Mouse (Mus musculus) adrenal gland, adult 8-10 months (tissue): ENCODE data around the gene Pla2g2d. TPM values are rescaled to one million over a fixed set of nuclear protein-coding genes. Genes with fewer than 3 reads are reported as not detected.
"Not testable (repeated sequence)": the region's sequence is repeated elsewhere in the genome, so short reads cannot be mapped to it uniquely, and the experiment has no call there.

Source experiments
- DNase-seq: peaks from one replicate; pipeline ENCODE4 v3.0.0; 2022
- total RNA-seq, 4 experiments: library from RNA; stranded (reverse); gene quantifications; 2 replicates each; pipeline ENCODE4 v1.2.4; 2022

The Pla2g2d gene
- total RNA-seq, 4 experiments from 2014 or later: 1.8 to 4.1 (median 2.8) TPM

DNA sequence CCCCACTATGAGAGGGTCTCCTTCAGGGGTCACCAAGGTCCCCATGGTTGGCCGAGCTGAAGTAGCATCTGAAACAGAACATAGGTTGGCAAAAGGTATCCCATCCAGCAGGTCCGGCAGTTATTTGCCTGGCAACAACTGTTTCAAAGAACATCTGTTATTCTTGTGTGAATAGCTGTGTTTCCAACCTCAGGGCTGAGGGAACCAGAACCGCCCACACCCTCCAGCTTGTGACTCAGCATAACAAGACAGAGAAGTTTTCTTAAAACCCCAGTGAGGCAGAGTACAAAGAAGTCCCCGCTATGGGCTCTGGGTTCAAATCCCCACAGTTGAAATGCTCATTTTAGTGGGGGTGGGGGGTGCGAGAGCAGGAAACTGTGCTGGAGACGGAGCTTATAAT is 6.6 kb downstream of the Pla2g2d start:
- DNase-seq: no peak

DNA sequence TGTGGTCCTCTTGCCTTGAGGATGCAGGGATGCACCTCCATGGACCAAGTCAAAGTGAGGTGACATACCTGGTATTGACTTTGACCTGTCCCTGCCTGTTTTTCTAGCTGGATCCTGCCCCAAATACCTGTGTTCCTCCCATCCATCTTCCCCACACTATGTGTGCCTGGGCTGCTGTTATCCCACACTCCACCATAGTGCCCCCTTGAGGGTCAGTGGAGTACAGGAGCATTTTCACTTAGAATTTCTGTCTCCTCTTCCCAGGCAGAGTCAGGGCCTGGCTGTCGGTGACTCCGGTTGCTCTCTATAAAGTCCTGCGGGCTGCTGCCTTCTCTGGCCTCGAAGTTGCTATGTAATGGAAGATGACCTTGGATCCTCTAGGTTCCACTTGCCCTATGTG is 10.2 kb downstream of the Pla2g2d start:
- no peak for DNase-seq

DNA sequence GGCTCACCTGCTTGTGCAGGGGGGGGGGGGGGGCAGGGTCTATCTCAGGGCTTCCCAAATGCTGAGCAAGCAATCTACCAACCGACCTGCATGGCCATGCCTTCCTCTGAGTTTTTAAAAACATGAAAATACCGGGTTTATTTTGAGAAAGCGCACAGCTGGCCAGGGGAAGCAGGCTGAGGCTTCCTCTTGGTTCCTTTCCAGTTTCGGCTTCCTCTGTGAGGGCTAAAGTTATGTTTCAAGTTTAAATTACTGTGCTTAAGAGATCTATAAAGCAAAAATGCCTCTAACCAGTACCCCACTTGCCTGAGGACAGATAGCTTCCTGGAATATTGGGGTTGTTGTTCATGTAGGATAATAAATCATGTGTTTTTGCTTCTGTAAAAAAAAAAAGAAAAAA is 10.6 kb downstream of the Pla2g2d start:
- no peak for DNase-seq

DNA sequence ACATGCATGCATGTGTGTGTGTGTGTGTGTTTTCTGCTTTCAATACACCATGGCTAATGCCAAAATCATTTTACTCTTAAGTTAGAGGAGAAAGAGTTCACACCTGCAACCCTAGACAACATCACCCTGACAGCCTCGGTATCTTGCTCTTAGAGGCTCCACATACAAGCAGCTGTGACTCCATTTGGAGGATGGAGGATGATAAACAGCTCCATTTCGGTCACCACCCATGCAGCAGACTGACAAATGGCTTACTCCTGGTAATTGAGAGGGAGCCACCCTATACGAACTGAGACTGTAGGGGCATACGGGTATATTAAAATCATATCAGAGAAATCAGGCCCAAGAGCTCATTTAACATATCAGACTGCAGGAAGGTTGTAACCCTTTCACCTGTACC is 12.8 kb downstream of the Pla2g2d start:
- DNase-seq: no peak

DNA sequence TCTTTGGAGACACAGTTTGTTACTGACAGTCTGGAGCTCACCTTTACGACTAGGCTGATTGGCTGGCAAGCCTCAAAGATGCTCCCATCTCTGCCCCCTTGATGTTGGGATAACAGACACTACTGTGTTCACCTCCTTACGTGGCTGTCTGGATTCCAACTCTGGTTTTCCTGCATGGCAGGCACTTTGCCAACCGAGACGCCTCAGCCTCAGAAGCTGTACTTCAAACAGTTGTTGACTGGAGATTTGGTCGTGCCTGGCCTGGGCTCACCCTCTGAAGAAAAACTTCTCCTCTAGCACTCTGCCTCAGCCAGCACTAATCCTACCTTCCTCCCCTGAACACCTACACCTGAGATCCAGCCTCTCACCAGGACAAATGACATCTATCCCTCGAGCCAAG is 15.9 kb downstream of the Pla2g2d start:
- no peak for DNase-seq

DNA sequence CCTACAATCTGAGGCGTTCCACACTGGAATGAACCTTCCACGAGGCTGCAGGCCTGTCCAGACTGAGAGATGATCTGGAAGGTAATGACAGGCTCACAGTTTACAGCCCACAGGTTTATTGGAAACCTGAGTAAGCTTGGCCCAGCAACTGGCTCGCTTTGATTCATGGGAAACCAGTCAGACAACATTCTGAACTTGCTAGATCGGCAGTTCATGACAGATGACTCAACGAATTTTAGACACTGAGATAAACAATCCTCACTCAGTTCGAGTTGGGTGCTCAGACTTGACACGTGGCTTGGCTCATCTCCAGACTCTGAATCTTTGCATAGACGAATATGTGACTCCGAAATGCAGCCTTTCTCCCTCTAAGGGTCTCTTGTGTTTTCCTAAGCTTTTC is 17.1 kb downstream of the Pla2g2d start:
- DNase-seq: no peak

DNA sequence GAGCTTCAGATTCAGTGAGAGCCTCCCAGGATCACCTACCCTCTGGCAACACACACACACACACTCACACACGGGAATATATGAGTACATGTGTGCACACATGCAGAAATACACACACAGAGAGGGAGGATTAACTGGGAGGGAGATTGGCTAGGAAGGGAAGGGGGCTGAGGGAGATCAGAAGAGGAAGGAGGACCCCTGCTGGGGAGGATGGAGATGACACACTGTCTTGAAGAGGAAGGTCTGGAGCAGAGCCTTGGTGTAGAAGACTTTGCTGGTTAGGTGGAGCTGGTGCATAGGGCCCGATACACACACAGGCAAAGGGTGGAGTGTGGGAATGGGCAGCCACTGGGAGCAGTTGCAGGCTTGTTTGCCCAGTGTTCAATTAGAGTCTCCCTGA is 17.7 kb downstream of the Pla2g2d start:
- no peak for DNase-seq

DNA sequence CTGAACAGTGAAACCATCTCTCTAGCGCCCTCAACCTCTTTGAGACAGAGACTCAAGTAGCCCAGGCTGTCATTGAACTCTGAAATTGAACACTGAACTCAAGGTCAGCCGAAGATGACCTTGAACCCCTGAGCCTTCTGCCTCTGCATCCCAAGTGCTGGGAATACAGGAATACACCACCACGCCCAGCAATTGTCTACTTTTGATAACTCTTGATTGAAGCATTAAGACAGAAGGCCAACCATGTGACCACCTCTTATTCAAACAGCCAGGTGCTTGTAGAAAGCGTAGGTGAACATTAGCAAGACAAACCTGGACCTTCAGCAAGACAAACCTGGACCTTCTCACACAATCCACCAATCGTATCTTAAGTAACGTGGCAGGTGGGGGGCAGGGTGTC is 18.8 kb downstream of the Pla2g2d start:
- no peak for DNase-seq

DNA sequence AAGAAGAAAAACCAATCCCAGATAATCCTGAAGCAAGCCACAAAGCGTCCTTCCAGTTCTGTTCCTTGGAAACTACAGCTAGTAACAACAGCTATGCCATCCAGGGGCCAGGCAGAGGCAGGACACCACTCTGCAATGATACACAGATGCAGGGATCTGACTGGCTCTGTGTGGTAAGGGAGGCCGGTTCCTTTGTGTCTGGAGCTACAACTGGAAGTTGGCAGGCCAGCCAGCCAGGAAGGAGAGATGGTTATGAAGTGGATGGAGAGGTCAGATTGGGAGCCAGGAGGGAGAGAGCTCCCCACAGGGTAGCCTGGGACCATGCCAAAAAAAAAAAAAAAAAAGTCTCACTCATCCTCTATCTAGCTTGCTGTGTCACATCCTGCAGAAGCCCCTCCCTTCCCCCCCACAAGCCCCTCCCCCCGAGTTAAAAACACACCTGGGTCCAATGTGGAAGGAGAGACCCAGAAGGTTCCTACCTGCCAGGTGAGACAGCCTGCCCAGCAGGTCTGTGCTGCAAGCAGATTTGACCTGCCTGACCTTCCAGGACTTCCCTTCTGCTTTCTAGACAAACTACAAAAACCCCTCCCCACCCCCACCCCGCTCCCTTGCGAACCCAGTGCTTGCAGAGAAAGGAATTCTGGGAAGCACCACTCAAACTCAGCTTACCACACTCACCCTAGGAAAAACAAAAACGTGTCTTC is 21.1 kb downstream of the Pla2g2d start:
- no peak for DNase-seq

DNA sequence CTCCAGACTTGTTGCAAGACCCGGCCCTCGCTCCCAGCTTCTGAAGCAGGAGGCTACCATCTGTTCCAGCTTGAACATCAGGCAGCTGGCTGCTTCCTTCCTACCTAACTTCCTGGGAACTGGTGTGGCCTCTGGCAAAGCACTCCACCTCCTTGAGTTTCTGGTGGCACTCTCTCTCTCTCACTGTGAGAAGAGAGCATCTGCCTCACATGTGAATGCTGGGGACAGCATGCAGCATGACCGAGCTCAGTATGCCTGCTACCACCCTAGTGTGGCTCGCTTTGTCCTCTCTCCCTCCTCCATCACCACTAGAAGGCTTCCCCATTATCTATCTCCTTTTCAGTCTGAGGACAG is 21.7 kb downstream of the Pla2g2d start:
- DNase-seq: no peak

DNA sequence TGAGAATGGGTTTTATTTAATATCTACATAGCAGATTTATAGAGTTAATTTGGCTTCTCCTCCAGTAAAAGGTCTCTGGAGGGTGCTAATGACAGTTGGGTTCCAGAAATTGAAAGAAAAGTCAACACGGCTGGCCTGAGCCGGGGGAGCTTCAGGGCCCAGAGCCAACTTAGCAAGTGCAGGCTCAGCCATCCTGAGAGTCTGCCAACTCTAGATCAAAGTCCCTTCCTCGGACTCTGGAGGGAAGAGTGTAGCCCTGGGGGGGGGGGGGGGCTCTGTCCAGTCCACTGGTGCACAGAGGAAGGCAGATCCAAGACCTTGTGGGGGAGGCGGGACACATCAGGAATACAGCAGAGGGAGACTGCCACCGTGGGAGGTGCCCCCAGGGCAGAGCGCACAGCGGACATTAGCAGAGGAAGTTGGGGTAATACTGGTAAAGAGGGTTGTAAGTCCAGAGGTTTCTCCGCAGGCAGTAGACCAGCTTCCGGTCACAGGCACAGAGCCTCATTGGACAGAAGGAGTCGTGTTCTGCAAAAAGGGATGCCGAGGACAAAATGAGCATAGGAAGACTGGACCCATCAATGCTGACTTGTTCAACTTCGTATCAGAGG is 24.7 kb downstream of the Pla2g2d start:
- no peak for DNase-seq

DNA sequence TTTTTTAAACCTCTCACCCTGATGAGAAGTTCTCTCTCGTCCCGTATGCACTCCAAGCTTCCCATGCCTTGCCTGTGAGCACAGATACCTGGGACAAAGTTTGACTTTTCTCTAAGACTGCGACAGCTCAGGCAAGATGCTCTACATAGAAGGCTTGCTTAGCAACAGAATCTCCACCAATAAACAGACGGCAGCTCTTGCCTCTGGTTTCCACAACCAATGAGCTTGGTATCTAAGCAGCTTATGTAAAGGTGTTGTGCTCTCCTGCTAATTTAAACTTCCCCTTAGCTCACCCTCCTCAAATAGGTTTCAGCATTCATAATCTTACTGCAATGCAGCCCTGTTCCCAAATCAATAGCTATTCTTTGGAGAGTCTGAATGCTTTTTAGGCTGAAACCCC is 26.1 kb downstream of the Pla2g2d start:
- DNase-seq: no peak

DNA sequence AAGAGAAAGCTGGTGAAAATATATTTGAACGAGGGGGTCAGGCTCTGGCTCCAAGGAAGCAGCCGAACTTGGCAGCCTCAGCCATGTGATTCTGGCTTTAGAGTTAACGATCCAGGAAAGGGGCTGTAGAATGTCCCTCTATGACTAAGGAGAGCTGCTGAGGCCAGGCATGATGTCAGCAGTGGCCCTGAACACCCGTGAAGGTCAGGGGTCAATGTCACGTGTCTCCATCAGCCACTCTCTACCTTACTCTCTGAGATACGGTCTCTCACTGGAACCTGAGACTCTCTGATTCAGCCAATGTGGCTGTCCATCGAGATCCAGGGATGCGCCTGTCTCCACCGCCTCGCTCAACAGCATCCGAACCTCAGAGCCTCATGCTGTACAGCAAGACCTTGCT is 27.4 kb downstream of the Pla2g2d start:
- DNase-seq: no peak

DNA sequence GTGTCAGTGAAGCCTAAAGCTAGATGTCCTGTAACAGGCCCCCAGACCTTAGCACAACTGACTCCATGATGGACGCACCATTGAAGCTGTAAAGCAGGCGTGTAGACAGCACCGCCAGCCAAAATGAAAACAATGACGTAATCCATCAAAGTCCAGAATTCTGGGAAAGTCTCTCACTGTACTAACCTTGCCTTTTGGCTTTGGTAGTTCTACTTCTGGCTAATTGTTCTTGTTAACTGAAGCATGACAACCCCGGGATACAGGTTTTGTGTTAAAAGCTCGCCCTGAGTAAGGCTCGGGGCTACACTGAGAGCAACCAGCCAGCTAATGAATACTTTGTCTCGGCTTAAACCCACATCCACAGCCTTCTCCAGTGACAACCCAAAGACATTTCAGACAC is 29.7 kb downstream of the Pla2g2d start:
- no peak for DNase-seq

DNA sequence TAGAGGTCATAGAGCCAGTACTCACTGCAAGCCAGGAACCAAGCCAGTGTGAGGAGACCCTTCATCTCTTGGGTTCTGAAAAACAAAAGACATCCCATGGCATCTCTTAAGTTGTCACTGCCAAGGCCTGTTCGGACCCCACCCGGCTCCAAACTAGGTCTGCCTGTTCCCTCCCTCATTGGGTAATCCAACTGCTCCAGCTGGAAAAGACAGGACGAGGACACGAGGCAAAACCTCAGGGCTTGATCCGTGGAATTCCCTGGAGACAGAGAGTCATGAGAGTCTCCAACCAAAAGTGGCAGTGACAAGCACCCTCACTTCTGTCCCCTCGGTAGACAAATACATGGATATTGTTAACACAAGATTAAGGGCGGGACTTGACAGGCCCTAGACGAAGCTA is 30.6 kb downstream of the Pla2g2d start:
- no peak for DNase-seq

DNA sequence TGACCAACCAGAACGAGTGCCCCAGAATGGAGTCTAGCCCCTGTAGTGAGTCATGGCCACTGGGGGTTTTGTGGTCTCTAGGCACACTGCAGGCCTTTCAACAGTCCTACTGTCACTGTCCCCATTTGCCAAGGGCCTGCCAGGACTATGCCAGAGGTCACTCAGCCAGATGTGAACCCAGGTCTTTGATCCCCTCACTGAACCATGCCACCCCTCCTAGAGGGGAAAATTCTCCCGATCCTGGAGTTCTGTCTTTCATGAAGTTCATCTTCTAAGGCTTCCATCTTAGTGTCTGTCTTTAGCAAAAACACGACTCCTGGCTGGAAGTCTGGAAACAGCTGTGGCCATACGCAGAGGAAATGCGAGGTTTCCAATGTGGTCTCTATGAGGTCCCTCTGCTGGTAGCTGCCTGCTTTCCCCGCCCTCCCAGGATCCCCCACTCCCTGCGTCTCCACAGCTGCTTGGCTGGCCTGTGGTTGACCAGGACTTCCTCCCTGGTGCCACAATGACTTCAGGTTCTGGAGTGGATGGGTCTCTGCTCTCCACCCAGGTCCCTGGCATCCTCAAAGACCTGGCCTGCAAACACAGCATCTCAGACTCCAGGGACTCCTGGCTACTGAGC is 31.5 kb downstream of the Pla2g2d start:
- no peak for DNase-seq

DNA sequence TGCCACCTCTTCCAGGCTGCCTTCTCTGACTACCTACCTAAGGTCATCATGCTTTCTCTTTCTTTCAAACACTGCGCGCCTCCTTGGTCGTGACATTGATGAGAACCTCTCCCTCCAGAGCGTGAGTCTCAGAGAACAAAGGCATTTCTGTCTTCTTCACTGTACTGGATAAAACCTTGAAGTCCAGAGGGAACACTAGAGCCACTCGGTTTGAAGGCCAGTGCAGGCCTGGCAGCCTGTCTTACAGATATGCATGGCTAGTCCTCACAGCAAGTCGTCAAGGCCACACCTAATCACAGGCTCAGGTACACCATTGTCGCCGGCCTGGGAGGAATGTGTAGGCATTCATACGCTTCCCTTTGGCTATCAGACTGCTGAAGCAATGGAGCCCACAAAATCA is 40.6 kb downstream of the Pla2g2d start:
- no peak for DNase-seq

DNA sequence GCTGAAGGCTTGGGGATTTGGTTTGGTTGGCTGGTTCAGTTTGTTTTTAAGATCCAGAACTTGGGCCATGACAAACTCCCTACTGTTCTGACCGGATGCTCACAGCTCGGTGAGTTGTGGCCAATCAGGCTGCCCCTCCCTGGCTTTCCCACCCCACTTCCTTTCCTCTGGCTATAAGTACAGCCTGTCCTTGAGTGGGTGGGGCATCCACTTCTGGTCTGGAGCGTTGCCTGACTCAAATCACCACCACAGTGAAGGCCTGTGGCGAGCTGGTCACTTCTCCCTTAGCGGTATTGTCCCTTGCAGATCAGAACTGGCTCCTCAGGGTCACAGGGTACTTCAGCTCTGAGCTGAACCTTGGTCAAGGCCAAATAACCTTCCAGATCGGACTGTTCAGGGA is 42.2 kb downstream of the Pla2g2d start:
- DNase-seq: no peak

DNA sequence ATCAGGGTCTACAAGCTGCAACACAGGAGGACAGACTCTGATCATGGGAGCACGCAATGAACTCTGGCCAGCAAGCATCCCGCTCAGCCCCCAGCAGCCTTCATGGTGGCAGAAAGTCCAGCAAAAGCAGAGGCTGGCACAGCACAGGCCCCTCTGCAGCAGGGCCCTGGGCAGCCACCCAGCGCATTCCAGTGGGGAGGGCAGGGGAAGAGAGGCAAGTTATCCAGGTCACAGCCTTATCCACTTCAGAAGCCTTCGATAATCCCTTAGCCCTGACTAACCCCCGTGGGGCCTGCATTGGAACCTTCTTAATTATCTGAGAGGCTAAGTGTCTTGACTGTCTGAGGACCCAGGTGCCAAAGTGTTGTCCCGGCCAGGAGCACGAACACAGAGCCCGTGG is 43.6 kb downstream of the Pla2g2d start:
- peak; percentile 60 for DNase-seq

DNA sequence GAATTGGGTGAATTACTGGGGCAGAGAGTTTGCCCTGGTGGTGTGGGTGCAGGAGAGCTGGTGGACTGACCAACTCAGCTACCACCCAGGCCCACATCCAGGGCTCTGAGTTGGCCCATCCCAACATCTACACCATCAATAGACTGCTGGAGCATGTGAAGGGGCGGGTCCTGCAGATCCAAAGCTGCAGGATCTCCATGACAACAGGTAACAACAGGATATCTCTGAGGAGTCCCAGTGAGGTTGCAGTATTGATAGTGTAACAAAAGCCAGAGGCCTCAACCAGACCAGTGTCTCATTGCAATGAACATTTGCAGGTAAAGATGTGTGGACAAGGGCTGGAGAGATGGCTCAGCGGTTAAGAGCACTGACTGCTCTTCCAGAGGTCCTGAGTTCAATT is 45.5 kb downstream of the Pla2g2d start:
- DNase-seq: no peak

DNA sequence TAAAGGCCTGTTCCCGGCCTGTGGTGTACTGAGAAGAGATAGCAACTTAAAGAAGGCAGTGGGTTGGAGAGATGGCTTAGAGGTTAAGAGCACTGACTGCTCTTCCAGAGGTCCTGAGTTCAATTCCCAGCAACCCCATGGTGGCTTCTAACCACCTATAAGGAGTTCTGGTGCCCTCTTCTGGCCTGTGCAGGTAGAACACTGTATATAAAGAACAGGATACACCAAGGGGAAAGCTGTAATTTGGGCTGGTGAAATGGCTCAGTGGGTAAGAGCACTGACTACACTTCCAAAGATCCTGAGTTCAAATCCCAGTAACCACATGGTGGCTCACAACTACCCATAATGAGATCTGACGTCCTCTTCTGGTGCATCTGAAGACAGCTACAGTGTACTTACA is 48.6 kb downstream of the Pla2g2d start:
- DNase-seq: not testable (repeated sequence)

DNA sequence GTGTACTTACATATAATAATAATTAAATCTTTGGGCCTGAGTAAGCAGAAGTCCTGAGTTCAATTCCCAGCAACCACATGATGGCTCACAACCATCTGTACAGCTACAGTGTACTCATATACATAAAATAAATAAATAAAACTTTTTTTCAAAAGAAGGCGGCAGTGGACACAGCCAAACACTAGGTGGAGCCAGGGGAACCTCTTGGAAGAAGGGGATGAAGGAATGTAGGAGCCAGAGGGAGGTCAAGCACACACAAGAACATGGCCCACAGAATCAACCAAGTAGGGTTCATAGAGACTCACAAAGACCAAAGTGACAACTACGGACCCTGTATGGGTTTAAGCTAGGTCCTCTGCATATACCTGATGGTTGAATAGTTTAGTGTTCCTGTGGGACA is 49.1 kb downstream of the Pla2g2d start:
- DNase-seq: no peak

DNA sequence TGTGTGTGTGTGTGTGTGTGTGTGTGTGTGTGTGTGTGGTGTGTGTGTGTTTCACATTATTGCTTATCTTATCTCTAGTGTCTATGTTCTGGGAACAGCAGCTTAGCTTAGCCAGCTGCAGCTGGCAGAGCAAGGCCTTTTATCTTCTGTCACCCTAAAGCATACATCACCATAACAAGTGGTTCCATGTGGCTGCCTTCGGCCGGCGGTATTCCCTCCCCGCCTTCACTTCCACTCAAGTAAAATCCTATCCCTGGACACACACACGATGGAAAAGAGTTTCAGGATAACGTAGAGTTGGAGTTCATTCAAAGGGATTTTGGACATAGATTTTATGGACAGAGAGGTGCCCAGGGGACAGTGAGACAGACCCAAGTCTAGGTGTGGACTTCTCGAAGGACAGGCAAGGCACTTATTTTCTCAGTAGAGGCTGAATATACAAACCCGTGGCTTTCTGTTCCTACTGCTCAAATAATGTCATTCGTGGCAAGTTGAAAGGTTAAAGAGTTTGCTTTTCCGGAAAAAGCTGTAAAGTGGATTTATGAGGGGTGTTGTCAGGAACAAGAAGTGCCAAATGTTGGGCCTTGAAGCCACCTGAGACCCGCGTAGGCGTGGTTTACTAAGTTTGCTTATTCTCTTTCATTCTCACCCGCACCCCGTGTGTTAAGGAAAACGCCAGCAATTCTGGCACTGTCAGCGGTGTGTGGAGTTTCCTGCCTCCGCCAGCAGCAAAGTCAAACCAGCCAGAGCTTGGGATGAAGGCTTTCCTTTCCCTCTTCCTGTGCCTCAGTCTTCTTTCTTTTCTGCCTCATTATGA is 50.4 kb downstream of the Pla2g2d start:
- no peak for DNase-seq

DNA sequence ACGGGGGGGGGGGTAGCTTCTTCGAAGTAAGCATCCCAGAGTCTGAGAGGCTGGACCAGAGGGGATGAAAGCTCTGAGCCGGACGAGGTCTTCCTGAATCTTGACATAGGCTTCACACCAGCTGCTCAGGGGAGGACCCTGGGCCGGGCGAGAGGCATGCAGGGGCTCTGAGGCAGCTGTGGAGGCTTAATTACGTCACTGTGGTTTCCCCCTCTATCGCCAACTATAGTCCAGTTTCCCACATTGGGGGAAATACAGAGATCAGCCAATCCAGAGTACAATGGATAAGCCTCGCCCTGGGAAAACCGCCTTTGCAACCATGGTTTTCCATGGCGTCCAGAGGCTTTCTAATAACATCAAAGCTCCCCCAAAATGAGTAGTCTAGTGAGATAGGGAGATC is 51.6 kb downstream of the Pla2g2d start:
- no peak for DNase-seq
